Comparison of ENCODE assay signal across 18 mouse cellular contexts in genomic region chr16:17656212-17656871, GRCm38 (mm10). TPM values are rescaled to one million over a fixed set of nuclear protein-coding genes. Genes with fewer than 3 reads are reported as not detected.
DNase-seq lines count a peak whose midpoint lies in the region; ATAC-seq and TF ChIP-seq lines count a peak whose summit lies in the region.
"Had no signal": no experiment of that assay in that cellular context is flagged by ENCODE, and none has a peak within 500 bp of the region (broad histone marks: within the 10 kb centered on the region; RNA-seq: fewer than 3 reads in every experiment).

No protein-coding gene starts in this region.

- no peak for TF ChIP-seq EP300 in stomach, postnatal 0 days (optimal IDR thresholded peaks at IDR 0.05)

- no peaks in the 10 kb centered on the region for H3K27me3 ChIP-seq in kidney, adult 2 months (replicated peaks; ENCODE audit: control insufficient read depth, insufficient read depth, low read length)
- no peaks in the 10 kb centered on the region for H3K27me3 ChIP-seq in kidney, embryonic 16.5 days (ENCODE audit: insufficient read depth, low read length)
- H3K27me3 ChIP-seq in stomach, postnatal 0 days (ENCODE audit: control insufficient read depth, insufficient read depth, low read length): no peaks in the 10 kb centered on the region
- no peaks in the 10 kb centered on the region for H3K27me3 ChIP-seq in hindbrain, embryonic 13.5 days
- H3K27me3 ChIP-seq: forebrain, embryonic 12.5 days; liver, embryonic 13.5 days had no signal

- H3K4me1 ChIP-seq in kidney, adult 2 months (ENCODE audit: control insufficient read depth, insufficient read depth, low read length): no peaks in the 10 kb centered on the region
- H3K4me1 ChIP-seq in kidney, embryonic 16.5 days (ENCODE audit: insufficient read depth, low read length): no peaks in the 10 kb centered on the region
- H3K4me1 ChIP-seq in lung, adult 2 months (ENCODE audit: control insufficient read depth, insufficient read depth, low read length): no peaks in the 10 kb centered on the region
- no peaks in the 10 kb centered on the region for H3K4me1 ChIP-seq in stomach, postnatal 0 days (replicated peaks; ENCODE audit: control insufficient read depth, insufficient read depth)
- H3K4me1 ChIP-seq in hindbrain, embryonic 13.5 days (replicated peaks): no peaks in the 10 kb centered on the region
- H3K4me1 ChIP-seq: forebrain, embryonic 12.5 days; liver, embryonic 13.5 days had no signal

- H3K36me3 ChIP-seq in kidney, adult 2 months (ENCODE audit: control insufficient read depth, insufficient read depth, low read length): no peaks in the 10 kb centered on the region; the same call in none of the 2 replicates
- peaks cover 64% of the 10 kb centered on the region for H3K36me3 ChIP-seq in kidney, embryonic 16.5 days (ENCODE audit: insufficient read depth, low read length)
- H3K36me3 ChIP-seq in stomach, postnatal 0 days (ENCODE audit: control insufficient read depth, insufficient read depth, low read length): peaks cover 30% of the 10 kb centered on the region
- H3K36me3 ChIP-seq in hindbrain, embryonic 13.5 days: peaks cover 87% of the 10 kb centered on the region

- no peak overlapping the region for H3K27ac ChIP-seq in kidney, adult 2 months (ENCODE audit: insufficient read depth, low read depth, low read length)
- H3K27ac ChIP-seq in kidney, embryonic 16.5 days (ENCODE audit: low read length): no peak overlapping the region
- H3K27ac ChIP-seq in stomach, postnatal 0 days (replicated peaks): no peak overlapping the region
- H3K27ac ChIP-seq in hindbrain, embryonic 13.5 days: no peak overlapping the region
- H3K27ac ChIP-seq: forebrain, embryonic 12.5 days; hindbrain, embryonic 14.5 days; kidney, postnatal 0 days; liver, embryonic 13.5 days; macrophage had no signal

- no peak for TF ChIP-seq POLR2A in kidney, adult 2 months (IDR thresholded peaks at IDR 0.05; ENCODE audit: low read depth, low read length)
- TF ChIP-seq POLR2A in lung, adult 2 months (IDR thresholded peaks at IDR 0.05; ENCODE audit: borderline replicate concordance, extremely low read depth, low read depth, low read length): no peak

- no peak overlapping the region for H3K4me2 ChIP-seq in kidney, embryonic 16.5 days (replicated peaks; ENCODE audit: low read depth, low read length)
- H3K4me2 ChIP-seq in stomach, postnatal 0 days (replicated peaks; ENCODE audit: low read depth): no peak overlapping the region
- no peak overlapping the region for H3K4me2 ChIP-seq in hindbrain, embryonic 13.5 days
- H3K4me2 ChIP-seq: forebrain, embryonic 12.5 days; hindbrain, embryonic 14.5 days; liver, embryonic 13.5 days had no signal

- intact Hi-C loops in heart, postnatal 10 days (cut with DNase I): no loop called here

- DNase-seq in heart, adult 11 months: peak; percentile 90
- no peak for DNase-seq in heart, postnatal 10 days
- peak; percentile 33 for DNase-seq in kidney, adult 2 months
- DNase-seq in lung, postnatal 25 days (ENCODE audit: low spot score): peak; percentile 7
- no peak for DNase-seq in lung, adult 2 months
- no peak for DNase-seq in stomach, postnatal 0 days (ENCODE audit: low spot score)
- DNase-seq: cerebellum, adult 18-20 months; gastrocnemius, postnatal 25 days; liver, embryonic 13.5 days; midbrain, embryonic 14.5 days; right cerebral cortex, postnatal 14 days had no signal

- no peak overlapping the region for H3K9ac ChIP-seq in kidney, embryonic 16.5 days (replicated peaks; ENCODE audit: low read length)
- H3K9ac ChIP-seq in stomach, postnatal 0 days (ENCODE audit: low read length): no peak overlapping the region
- no peak overlapping the region for H3K9ac ChIP-seq in hindbrain, embryonic 13.5 days
- H3K9ac ChIP-seq: forebrain, embryonic 12.5 days; hindbrain, embryonic 14.5 days; liver, embryonic 13.5 days had no signal

- H3K4me3 ChIP-seq in kidney, adult 2 months (ENCODE audit: insufficient read depth, low read depth, low read length): no peak overlapping the region
- H3K4me3 ChIP-seq in kidney, embryonic 16.5 days (ENCODE audit: low read length): no peak overlapping the region
- no peak overlapping the region for H3K4me3 ChIP-seq in lung, adult 2 months (replicated peaks; ENCODE audit: extremely low read depth, low read depth, low read length)
- H3K4me3 ChIP-seq in stomach, postnatal 0 days (ENCODE audit: low read depth, low read length): no peak overlapping the region
- no peak overlapping the region for H3K4me3 ChIP-seq in hindbrain, embryonic 13.5 days
- H3K4me3 ChIP-seq: forebrain, embryonic 12.5 days; liver, embryonic 13.5 days had no signal

- no peak; the same call in 1 of the 2 replicates for ATAC-seq in kidney, embryonic 16.5 days (ENCODE audit: low FRiP score, low TSS enrichment)
- ATAC-seq in stomach, postnatal 0 days (ENCODE audit: low FRiP score, low TSS enrichment): peak; percentile 25; the same call in 1 of the 2 replicates
- no peak for ATAC-seq in hindbrain, embryonic 13.5 days (ENCODE audit: low FRiP score)
- ATAC-seq: CD4-positive, CD25-positive, alpha-beta regulatory T cell, adult 4 months had no signal

- WGBS in kidney, adult 2 months: 68% methylated on average over 5 of the region's 5 CpGs
- 85% methylated on average over 5 of the region's 5 CpGs for WGBS in kidney, embryonic 16.5 days
- WGBS in lung, adult 2 months: 68% methylated on average over 5 of the region's 5 CpGs
- 75% methylated on average over 5 of the region's 5 CpGs for WGBS in stomach, postnatal 0 days
- 92% methylated on average over 5 of the region's 5 CpGs for WGBS in hindbrain, embryonic 13.5 days

- no peak for TF ChIP-seq CTCF in kidney, adult 2 months (conservative IDR thresholded peaks at IDR 0.05; ENCODE audit: insufficient read depth, insufficient read length, low read depth, low read length)
- no peak for TF ChIP-seq CTCF in lung, adult 2 months (IDR thresholded peaks at IDR 0.05; ENCODE audit: insufficient read depth, low read length)
- TF ChIP-seq CTCF in stomach, postnatal 0 days (IDR thresholded peaks at IDR 0.05; ENCODE audit: low read depth): no peak

- H3K9me3 ChIP-seq in kidney, embryonic 16.5 days (ENCODE audit: low read length): no peaks in the 10 kb centered on the region
- H3K9me3 ChIP-seq in stomach, postnatal 0 days (ENCODE audit: control insufficient read depth, low read length): no peaks in the 10 kb centered on the region
- no peaks in the 10 kb centered on the region for H3K9me3 ChIP-seq in hindbrain, embryonic 13.5 days
- H3K9me3 ChIP-seq: forebrain, embryonic 12.5 days; liver, embryonic 13.5 days had no signal

RNA-seq across cellular contexts. Expression of gene Ccdc74a, which starts 10.1 kb away (rescaled TPM):
- 1 to 10 TPM in 1 of 2 experiments, under 1 TPM in 1; 0.74 to 1.0 TPM for total RNA-seq in heart, postnatal 10 days (2021)
- polyA plus RNA-seq in kidney, adult 2 months (2012; rRNA removed): 0.42 and 1.0 TPM in 2 replicates
- polyA plus RNA-seq in kidney, embryonic 16.5 days (2015; fragmentation: Nextera tagmentation; extraction: Ambion mirVana): 6.0 and 7.7 TPM in 2 replicates
- polyA plus RNA-seq in lung, adult 2 months (2012; rRNA removed): 4.9 and 7.0 TPM in 2 replicates
- 4.8 and 4.9 TPM in 2 replicates for polyA plus RNA-seq in stomach, postnatal 0 days (2015; fragmentation: Nextera tagmentation; extraction: Ambion mirVana)
- 7.0 and 7.8 TPM in 2 replicates for polyA plus RNA-seq in hindbrain, embryonic 13.5 days (2015; fragmentation: Nextera tagmentation; extraction: Ambion mirVana)

RNA-seq across cellular contexts. Expression of gene Smpd4, which starts 37.2 kb away (rescaled TPM):
- total RNA-seq in heart, postnatal 10 days (2021): 10 to 100 TPM; 29.8 to 31.9 TPM
- 53.0 and 53.8 TPM in 2 replicates for polyA plus RNA-seq in kidney, adult 2 months (2012; rRNA removed)
- 38.8 and 44.2 TPM in 2 replicates for polyA plus RNA-seq in kidney, embryonic 16.5 days (2015; fragmentation: Nextera tagmentation; extraction: Ambion mirVana)
- 50.4 and 62.5 TPM in 2 replicates for polyA plus RNA-seq in lung, adult 2 months (2012; rRNA removed)
- polyA plus RNA-seq in stomach, postnatal 0 days (2015; fragmentation: Nextera tagmentation; extraction: Ambion mirVana): 7.7 and 9.7 TPM in 2 replicates
- 23.8 and 27.2 TPM in 2 replicates for polyA plus RNA-seq in hindbrain, embryonic 13.5 days (2015; fragmentation: Nextera tagmentation; extraction: Ambion mirVana)

Comparison
In these comparisons a context has a peak if more than half of its experiments do, and no peak if none do; other contexts are left out.
1. DNase-seq: peak in heart, adult 11 months (single experiment), kidney, adult 2 months (single experiment) and lung, postnatal 25 days (single experiment); none in heart, postnatal 10 days (0 of 2), lung, adult 2 months (single experiment) and stomach, postnatal 0 days (single experiment).